Mouse (Mus musculus): ENCODE measurements around the gene Nedd9. TPM values are rescaled to one million over a fixed set of nuclear protein-coding genes. Genes with fewer than 3 reads are reported as not detected.

Gene Nedd9
- polyA plus RNA-seq, 1 experiment, result 4.4 TPM

GRCm38 (mm10) chr13:41353676-41354075, 133.5 kb downstream of the Nedd9 start:
- DNase-seq (ENCODE audit: extremely low spot score in 1 of 2, low spot score in 1 of 2), result no peak

- DNase-seq (ENCODE audit: extremely low spot score in 1 of 2, low spot score in 1 of 2), result no peak
These were observed 134.8 kb downstream of the Nedd9 start for GRCm38 (mm10) chr13:41352352-41352751.

GRCm38 (mm10) chr13:41350589-41350988, 136.6 kb downstream of the Nedd9 start:
- DNase-seq (ENCODE audit: extremely low spot score in 1 of 2, low spot score in 1 of 2), result no peak

- no peak for DNase-seq (ENCODE audit: extremely low spot score in 1 of 2, low spot score in 1 of 2)
These were observed 137.4 kb downstream of the Nedd9 start for GRCm38 (mm10) chr13:41349770-41350169.

- DNase-seq (ENCODE audit: extremely low spot score in 1 of 2, low spot score in 1 of 2), result no peak
These were observed 141.4 kb downstream of the Nedd9 start for GRCm38 (mm10) chr13:41345756-41346155.

GRCm38 (mm10) chr13:41345306-41345705, 141.9 kb downstream of the Nedd9 start:
- DNase-seq (ENCODE audit: extremely low spot score in 1 of 2, low spot score in 1 of 2), result no peak

GRCm38 (mm10) chr13:41343887-41344266, 143.3 kb downstream of the Nedd9 start:
- DNase-seq (ENCODE audit: extremely low spot score in 1 of 2, low spot score in 1 of 2), result no peak

- DNase-seq (ENCODE audit: extremely low spot score in 1 of 2, low spot score in 1 of 2), result no peak
These were observed 143.8 kb downstream of the Nedd9 start for GRCm38 (mm10) chr13:41343163-41343886.

- DNase-seq (ENCODE audit: extremely low spot score in 1 of 2, low spot score in 1 of 2), result no peak
These were observed 145.7 kb downstream of the Nedd9 start for GRCm38 (mm10) chr13:41341422-41341821.

GRCm38 (mm10) chr13:41339653-41340351, 147.4 kb downstream of the Nedd9 start:
- DNase-seq (ENCODE audit: extremely low spot score in 1 of 2, low spot score in 1 of 2), result peak; percentile 65 to 77

GRCm38 (mm10) chr13:41339195-41339594, 148.0 kb downstream of the Nedd9 start:
- no peak for DNase-seq (ENCODE audit: extremely low spot score in 1 of 2, low spot score in 1 of 2)

GRCm38 (mm10) chr13:41337407-41337806, 149.8 kb downstream of the Nedd9 start:
- DNase-seq (ENCODE audit: extremely low spot score in 1 of 2, low spot score in 1 of 2), result no peak

- DNase-seq (ENCODE audit: extremely low spot score in 1 of 2, low spot score in 1 of 2), result no peak
These were observed 150.9 kb downstream of the Nedd9 start for GRCm38 (mm10) chr13:41336260-41336659.

GRCm38 (mm10) chr13:41335767-41336166, 151.4 kb downstream of the Nedd9 start:
- DNase-seq (ENCODE audit: extremely low spot score in 1 of 2, low spot score in 1 of 2), result no peak

GRCm38 (mm10) chr13:41334641-41335000, 152.5 kb downstream of the Nedd9 start:
- no peak for DNase-seq (ENCODE audit: extremely low spot score in 1 of 2, low spot score in 1 of 2)

GRCm38 (mm10) chr13:41333889-41334640, 153.1 kb downstream of the Nedd9 start:
- no peak for DNase-seq (ENCODE audit: extremely low spot score in 1 of 2, low spot score in 1 of 2)

GRCm38 (mm10) chr13:41331671-41332340, 155.4 kb downstream of the Nedd9 start:
- no peak for DNase-seq (ENCODE audit: extremely low spot score in 1 of 2, low spot score in 1 of 2)

- DNase-seq (ENCODE audit: extremely low spot score in 1 of 2, low spot score in 1 of 2), result no peak
These were observed 156.4 kb downstream of the Nedd9 start for GRCm38 (mm10) chr13:41330589-41331345.

- DNase-seq (ENCODE audit: extremely low spot score in 1 of 2, low spot score in 1 of 2), result no peak
These were observed 157.1 kb downstream of the Nedd9 start for GRCm38 (mm10) chr13:41330051-41330450.

GRCm38 (mm10) chr13:41328481-41328880, 158.7 kb downstream of the Nedd9 start:
- DNase-seq (ENCODE audit: extremely low spot score in 1 of 2, low spot score in 1 of 2), result no peak
